Mouse (Mus musculus) urinary bladder, postnatal 14 days (tissue): ENCODE data around the gene Wnt2b.

ENCODE experiments used
- DNase-seq: peaks from one replicate; pipeline ENCODE4 v3.0.0; 2021; ENCODE audit warnings: low spot score

The Wnt2b gene

GRCm38 (mm10) chr3:104963331-104964276 is 1.9 kb upstream of the Wnt2b start:
- no peak for DNase-seq

- no peak for DNase-seq
These were observed 1.1 kb upstream of the Wnt2b start for GRCm38 (mm10) chr3:104962866-104963265.

GRCm38 (mm10) chr3:104962141-104962611 is 455 bp upstream of the Wnt2b start:
- DNase-seq, result peak; percentile 60

GRCm38 (mm10) chr3:104960026-104961000 is 1.4 kb downstream of the Wnt2b start:
- DNase-seq, result no peak

- no peak for DNase-seq
These were observed 5.6 kb downstream of the Wnt2b start for GRCm38 (mm10) chr3:104956131-104956581.

GRCm38 (mm10) chr3:104954551-104954950 is 7.2 kb downstream of the Wnt2b start:
- DNase-seq, result no peak

- DNase-seq, result no peak
These were observed 7.6 kb downstream of the Wnt2b start for GRCm38 (mm10) chr3:104954137-104954536.

GRCm38 (mm10) chr3:104952891-104953670 is 8.6 kb downstream of the Wnt2b start:
- no peak for DNase-seq

GRCm38 (mm10) chr3:104950926-104951325 is 10.8 kb downstream of the Wnt2b start:
- no peak for DNase-seq

GRCm38 (mm10) chr3:104944894-104945293 is 16.8 kb downstream of the Wnt2b start:
- DNase-seq, result peak; percentile 40

GRCm38 (mm10) chr3:104943333-104943732 is 18.4 kb downstream of the Wnt2b start:
- no peak for DNase-seq

GRCm38 (mm10) chr3:104942682-104943081 is 19.0 kb downstream of the Wnt2b start:
- no peak for DNase-seq

GRCm38 (mm10) chr3:104940691-104941090 is 21.0 kb downstream of the Wnt2b start:
- no peak for DNase-seq

GRCm38 (mm10) chr3:104938327-104938726 is 23.4 kb downstream of the Wnt2b start:
- DNase-seq, result no peak

- DNase-seq, result no peak
These were observed 23.9 kb downstream of the Wnt2b start for GRCm38 (mm10) chr3:104937728-104938305.

- no peak for DNase-seq
These were observed 32.3 kb downstream of the Wnt2b start for GRCm38 (mm10) chr3:104929385-104929784.

GRCm38 (mm10) chr3:104914986-104915385 is 46.7 kb downstream of the Wnt2b start:
- no peak for DNase-seq

- DNase-seq, result no peak
These were observed 52.5 kb downstream of the Wnt2b start for GRCm38 (mm10) chr3:104909195-104909594.

GRCm38 (mm10) chr3:104906007-104906406 is 55.7 kb downstream of the Wnt2b start:
- DNase-seq, result no peak

GRCm38 (mm10) chr3:104905389-104905788 is 56.3 kb downstream of the Wnt2b start:
- no peak for DNase-seq

GRCm38 (mm10) chr3:104901154-104901553 is 60.6 kb downstream of the Wnt2b start:
- no peak for DNase-seq
